Mouse (Mus musculus): ENCODE measurements around the gene Umodl1.
A peak's percentile ranks its signal among the peaks of the same experiment; 100 is the strongest.

Gene Umodl1

GRCm38 (mm10) chr17:30954340-30954739 is at the start of gene Umodl1:
Gene Umodl1, plus strand, starts transcription at chr17:30954640.
- DNase-seq (ENCODE audit: low read depth, low spot score) = no peak

DNA sequence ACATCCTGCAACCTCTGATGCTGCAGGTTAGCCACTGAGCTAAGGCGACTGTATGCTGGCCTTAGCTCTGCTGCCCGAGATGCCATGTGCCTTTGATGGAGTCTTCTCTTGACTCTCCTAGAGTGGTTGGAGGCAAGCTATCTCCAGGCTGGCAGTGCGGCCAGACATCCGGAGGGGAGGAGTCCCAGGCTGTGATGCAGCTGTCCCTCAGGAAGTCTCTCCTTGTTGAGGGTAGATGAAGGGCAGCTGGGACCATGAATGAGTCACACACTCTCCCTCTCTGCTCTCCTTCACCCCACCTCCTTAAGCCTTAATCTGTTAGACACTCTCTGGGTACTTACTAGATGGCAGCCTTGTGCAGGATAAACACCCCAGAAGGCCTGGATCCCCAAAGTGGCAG is 46.9 kb upstream of the Umodl1 start:
- no peak for DNase-seq (ENCODE audit: low read depth, low spot score)

- DNase-seq (ENCODE audit: low read depth, low spot score) = no peak
These were observed 43.3 kb upstream of the Umodl1 start for GRCm38 (mm10) chr17:30910866-30911731.

- DNase-seq (ENCODE audit: low read depth, low spot score) = no peak
These were observed 42.7 kb upstream of the Umodl1 start for GRCm38 (mm10) chr17:30911732-30912088.

- DNase-seq (ENCODE audit: low read depth, low spot score) = no peak
These were observed 41.9 kb upstream of the Umodl1 start for GRCm38 (mm10) chr17:30912536-30912935.

- DNase-seq (ENCODE audit: low read depth, low spot score) = no peak
These were observed 40.2 kb upstream of the Umodl1 start for GRCm38 (mm10) chr17:30914264-30914663.

GRCm38 (mm10) chr17:30923566-30923965 is 30.9 kb upstream of the Umodl1 start:
- DNase-seq (ENCODE audit: low read depth, low spot score) = no peak

DNA sequence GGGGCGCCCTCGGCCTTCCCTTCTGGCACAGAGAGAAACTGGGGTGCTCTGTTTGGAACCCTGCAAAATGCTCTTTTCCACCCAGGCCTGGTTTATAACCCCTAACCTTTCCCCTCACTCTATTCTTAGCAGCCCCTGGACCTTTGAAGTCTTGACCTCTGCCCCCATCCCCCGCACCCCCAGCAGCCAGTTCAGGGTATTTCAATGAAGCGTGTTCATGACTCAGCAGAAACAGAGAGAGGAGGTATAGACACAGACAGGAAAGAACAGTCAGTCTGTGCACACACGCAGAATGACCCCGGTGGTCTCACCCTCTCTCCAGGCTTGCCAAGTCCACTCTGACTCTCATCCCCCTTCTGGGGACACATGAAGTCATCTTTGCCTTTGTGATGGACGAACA is 23.6 kb upstream of the Umodl1 start:
- DNase-seq (ENCODE audit: low read depth, low spot score) = no peak

GRCm38 (mm10) chr17:30932836-30933235 is 21.6 kb upstream of the Umodl1 start:
- DNase-seq (ENCODE audit: low read depth, low spot score) = no peak

- no peak for DNase-seq (ENCODE audit: low read depth, low spot score)
These were observed 19.1 kb upstream of the Umodl1 start for GRCm38 (mm10) chr17:30935301-30935700.

DNA sequence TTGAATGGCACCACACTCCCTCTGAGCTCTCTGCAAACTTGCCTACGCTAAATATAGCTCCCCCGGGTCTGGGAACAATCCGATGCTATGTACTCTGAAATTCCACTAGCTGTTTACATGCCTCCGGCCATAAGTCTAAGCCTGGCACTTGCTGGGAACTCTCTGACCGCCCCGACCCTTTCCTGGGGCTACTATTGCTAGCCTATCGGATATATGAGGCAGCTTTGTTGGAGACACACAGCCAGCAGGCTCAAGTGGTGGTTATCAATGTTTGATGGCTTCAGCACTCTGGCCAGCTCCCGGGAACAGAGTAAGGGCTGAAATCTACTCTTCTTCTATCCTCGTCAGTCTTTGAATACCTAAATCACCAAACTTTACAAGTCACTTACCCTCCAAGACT is 15.9 kb upstream of the Umodl1 start:
- DNase-seq (ENCODE audit: low read depth, low spot score) = no peak

DNA sequence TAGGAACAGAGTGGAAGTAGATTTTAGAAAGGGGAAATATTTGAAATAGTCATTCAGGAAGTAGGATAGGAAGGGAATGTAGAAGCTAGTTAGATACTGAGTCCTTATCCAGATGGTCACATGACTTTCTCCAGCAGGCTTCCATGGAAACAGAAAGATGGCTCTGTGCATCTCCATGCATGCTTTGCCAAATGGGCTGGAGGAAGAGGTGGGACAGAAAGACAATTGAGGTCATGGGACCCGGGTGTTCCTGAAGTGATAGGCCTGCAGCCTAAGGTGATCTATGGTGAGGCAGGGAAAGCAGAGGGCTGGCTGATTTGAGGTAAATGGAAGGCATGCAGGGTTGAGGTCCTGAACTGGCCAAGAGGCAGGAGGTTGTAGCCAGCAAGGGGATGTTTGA is 6.1 kb upstream of the Umodl1 start:
- DNase-seq (ENCODE audit: low read depth, low spot score) = no peak

DNA sequence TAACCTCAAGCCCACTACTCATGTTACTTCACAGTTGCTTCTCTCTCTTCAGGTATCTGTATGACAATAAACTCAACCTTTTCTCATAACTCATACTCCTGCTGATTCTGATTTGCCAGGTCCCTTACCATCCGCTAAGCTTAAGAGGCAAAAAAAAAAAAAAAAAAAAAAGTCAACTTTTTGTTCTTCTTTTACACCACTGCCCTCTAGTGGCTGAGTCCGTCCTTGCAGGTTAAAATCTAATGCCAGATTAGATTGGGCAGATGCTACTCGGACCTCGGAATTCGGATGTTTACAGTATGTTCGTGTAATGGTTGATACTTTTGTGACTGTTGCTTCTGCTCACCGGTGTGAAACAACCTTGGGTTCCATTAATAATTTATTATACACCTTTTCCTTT is 3.7 kb upstream of the Umodl1 start:
- DNase-seq (ENCODE audit: low read depth, low spot score) = peak; percentile 64

- no peak for DNase-seq (ENCODE audit: low read depth, low spot score)
These were observed 2.8 kb upstream of the Umodl1 start for GRCm38 (mm10) chr17:30951600-30951999.

- DNase-seq (ENCODE audit: low read depth, low spot score) = peak; percentile 64
These were observed 7.6 kb downstream of the Umodl1 start for GRCm38 (mm10) chr17:30961936-30962592.

- DNase-seq (ENCODE audit: low read depth, low spot score) = no peak
These were observed 8.4 kb downstream of the Umodl1 start for GRCm38 (mm10) chr17:30962880-30963279.

GRCm38 (mm10) chr17:30969983-30970382 is 15.5 kb downstream of the Umodl1 start:
- no peak for DNase-seq (ENCODE audit: low read depth, low spot score)

DNA sequence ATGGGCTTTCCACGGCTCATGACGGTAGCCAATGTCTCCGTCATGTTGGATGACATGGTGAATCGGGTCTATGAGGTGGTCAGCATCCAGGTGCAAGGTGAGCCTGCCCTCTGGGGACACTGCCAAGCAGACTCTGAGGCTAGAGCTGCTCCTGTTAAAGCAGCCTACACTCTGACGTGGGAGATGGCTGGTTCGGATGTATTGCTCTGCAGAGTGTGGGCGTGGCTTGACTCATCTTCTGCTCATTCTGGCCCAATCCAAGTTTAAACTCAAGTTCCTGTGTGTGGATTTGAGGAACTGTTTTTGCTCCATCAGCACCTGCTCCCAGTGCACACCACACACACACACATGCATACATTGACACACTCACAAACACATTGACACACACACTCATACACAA is 17.4 kb downstream of the Umodl1 start:
- DNase-seq (ENCODE audit: low read depth, low spot score) = no peak

GRCm38 (mm10) chr17:30973332-30973731 is 18.9 kb downstream of the Umodl1 start:
- DNase-seq (ENCODE audit: low read depth, low spot score) = no peak

- no peak for DNase-seq (ENCODE audit: low read depth, low spot score)
These were observed 22.9 kb downstream of the Umodl1 start for GRCm38 (mm10) chr17:30977290-30977689.

DNA sequence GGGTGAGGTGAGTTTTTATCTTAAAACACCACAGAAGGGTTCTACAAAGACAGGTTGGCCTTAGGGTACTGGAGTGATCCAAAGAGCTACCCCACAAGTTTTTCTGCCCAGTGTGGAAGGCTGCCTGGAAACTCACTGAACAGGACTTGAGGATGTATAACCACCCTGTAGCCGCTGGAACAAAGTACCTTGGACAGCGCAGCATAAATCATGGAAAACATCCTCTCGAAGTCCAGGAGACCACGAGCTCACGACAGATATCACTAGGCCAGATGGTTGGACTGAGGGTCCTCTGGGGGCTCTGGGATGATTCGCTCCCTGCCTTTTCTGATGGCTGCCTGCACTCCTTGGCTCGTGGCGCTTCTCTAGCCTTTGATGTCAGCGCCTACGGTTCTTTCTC is 24.1 kb downstream of the Umodl1 start:
- DNase-seq (ENCODE audit: low read depth, low spot score) = no peak

DNA sequence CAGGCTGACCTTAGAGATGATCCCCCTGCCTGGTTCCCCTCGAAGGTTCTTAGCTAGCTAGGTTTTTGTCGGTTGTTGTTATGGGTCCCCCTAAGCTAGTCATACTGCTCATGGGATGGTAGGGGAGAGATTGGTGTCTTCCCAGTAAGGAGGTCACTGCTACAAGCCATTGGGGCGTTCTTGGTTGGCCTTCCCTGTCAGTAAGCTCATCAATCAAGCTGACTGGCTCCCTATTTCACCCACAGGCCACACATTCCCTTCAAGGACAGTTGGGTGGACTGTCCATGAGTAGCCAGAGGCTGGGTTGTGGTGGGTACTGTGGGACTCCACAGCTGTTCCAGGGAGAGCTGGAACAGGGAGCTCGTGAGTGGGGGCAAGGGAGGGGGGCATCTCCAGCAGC is 29.1 kb downstream of the Umodl1 start:
- no peak for DNase-seq (ENCODE audit: low read depth, low spot score)

GRCm38 (mm10) chr17:30990254-30990653 is 35.8 kb downstream of the Umodl1 start:
- DNase-seq (ENCODE audit: low read depth, low spot score) = peak; percentile 36
